Mouse (Mus musculus) cerebellum, adult 18-20 months (tissue): Measurements from ENCODE around the gene Zglp1.
A peak's percentile ranks its signal among the peaks of the same experiment; 100 is the strongest.

ENCODE experiments used
- DNase-seq, 2 experiments: peaks; one replicate each; pipeline ENCODE4 v3.0.0; 2021

Gene Zglp1

DNA sequence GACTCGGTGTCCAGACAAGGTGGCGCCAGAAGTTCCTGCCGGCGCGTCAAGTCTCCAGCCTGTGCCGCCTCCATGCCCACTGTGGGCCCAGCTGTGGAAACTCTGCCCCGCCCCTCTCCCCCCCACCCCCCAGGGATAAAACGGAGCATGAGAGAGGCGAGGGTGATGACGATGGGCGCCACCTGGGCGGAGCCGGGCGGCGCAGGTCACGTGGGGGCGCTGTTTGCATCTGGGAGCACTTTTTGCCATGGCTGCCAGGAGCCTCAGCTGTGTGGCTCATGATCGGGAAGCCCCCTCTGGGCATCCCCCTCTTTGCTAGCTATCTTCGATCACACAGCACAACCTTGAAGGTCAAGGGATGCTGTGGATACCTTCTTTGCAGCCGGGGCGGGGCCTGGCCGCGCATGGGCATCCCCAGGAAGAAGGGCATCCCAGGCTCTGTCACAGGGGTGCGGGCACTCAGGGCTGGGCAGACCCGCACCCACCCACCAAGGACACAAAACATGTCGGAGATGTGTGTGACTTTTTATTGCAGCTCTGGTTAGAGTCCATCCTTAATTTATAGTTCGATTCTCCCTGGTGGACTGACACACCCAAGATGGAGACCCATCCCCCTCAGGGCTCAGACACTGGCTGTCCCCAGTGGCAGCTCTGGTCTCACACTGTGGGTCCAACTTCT lies at the start of gene Zglp1:
Gene Zglp1 (minus strand): TSS at position 88 of the 679 bp plus-strand sequence.
- no peak for DNase-seq

DNA sequence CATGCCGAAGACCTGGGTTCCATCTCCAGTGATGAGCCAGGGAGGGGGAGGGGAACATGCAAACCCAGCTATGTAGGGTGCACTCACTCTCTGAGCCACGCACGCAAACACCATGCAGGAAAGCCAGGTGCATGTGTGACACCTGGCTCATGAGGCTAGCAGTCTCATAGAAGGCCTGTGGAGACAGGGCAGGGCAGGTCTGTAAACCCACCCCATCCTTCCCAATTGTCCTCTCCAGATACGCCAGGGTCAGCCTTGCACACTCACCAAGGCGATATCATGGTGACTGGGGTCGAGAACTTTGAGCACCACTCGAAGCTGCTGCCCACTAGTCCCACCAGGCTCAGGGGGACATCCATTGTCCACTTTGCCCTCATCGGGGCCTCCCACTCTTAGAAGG lies 48.2 kb upstream of the Zglp1 start:
- no peak for DNase-seq

DNA sequence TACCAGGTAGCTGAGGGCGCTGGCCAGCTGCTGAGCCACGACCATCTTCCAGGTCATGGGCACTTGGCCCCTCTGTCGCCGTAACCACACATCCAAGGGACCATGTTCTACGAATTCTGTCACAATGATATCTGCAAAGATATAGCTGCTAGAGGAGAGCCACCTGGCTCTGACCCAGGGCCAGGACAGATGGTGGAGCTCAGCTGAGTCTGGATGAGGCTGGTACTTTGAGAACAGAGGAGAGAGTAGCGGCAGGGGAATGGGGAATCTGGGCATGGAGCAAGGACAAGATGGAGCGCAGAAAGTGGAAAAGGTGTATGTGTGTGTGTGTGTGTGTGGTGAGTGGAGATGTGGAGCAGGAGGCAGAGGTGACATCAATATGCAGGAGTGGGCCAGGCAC lies 47.3 kb upstream of the Zglp1 start:
- peak; percentile 36 to 49 for DNase-seq

GRCm38 (mm10) chr9:21113751-21114150 lies 46.9 kb upstream of the Zglp1 start:
- DNase-seq: no peak

- no peak for DNase-seq
Observed at GRCm38 (mm10) chr9:21107607-21108237, 40.8 kb upstream of the Zglp1 start.

- no peak for DNase-seq
Observed at GRCm38 (mm10) chr9:21105760-21106564, 39.1 kb upstream of the Zglp1 start.

DNA sequence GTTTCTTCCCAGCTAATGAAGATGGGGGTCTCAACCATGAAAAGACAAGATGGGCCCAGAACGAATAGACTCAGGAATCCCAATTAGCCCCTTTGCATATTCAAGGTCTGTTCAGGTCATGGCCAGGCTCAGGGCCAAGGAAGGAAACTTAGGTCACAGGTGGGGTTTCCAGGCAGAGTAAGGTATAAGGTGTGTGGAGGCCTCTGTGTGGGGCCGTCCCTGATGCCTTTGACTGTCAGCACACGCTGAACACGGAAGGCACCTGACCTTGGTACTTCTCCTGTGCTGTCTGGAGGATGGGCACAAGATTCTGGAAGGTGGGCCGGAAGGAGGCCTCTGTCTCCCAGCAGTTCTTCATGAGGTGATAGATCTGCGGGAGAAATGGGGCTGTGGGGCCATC lies 37.9 kb upstream of the Zglp1 start:
- DNase-seq: no peak

DNA sequence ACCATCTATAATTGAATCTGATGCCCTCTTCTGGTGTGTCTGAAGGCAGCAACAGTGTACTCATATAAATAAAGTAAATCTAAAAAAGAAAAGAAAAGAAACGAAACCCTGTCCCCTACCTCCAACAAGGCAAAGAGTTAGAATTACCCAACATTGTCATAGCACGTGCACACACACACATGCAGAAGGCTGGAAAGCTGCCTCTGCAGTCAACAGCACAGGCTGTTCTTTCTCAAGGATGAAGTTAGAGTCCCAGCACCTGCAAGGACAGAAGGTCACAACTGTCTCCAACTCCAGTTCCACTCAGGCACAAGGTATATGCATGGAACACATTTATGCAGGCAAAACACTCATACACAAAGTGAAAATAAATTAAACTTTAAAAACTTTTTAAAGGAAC lies 35.2 kb upstream of the Zglp1 start:
- no peak for DNase-seq

DNA sequence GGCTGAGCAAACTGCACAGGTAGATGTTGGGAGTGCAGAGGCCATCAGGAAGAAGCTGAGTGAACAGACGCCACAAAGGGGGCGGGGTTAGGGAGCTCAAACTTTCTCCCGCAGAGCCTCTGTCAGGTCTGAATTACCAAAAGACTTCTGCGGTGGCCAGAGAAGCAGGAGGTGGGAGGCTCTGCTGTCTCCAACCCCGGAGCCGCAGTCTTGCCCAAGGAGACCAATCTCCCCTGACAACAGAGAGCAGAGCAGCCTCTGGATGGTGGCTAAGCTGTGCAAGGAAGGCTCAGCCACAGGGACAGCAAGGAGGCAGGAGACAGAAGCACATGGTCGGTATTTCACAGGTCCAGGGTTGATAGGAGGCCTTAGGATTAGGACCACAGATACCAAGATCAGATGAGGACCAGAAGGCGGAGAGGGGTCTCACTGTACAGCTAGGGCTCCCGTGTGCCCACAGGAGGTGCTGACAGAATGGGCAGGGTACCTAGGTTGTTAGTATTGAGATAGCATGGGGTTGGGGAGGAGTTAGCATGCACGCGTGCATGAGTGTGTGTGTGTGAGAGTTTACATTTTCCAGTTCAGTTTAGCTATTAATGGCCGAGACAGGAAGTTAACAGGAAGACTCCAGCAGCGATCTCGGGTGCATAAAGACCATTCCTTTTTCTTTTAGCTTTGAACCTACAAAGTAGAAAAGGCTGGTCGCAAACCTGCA lies 33.7 kb upstream of the Zglp1 start:
- no peak for DNase-seq

DNA sequence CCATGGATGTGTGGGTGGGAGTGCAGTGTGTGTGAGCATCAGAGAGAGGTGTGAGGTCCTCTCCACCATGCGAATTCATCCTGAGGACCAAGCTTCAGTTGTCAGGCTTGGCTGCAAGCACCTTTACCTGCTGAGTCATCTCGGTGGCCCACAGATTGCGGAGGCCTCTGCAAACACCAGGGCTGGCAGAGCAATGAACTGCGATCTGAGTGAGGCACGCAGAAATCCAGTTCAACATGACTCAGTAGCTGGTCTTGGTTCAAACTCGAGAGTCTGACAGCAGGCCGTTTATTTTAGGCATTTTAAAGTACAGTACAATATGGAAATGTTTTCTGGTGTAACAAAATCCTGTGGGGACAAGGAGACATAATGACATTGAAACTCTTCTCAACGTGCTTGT lies 30.9 kb upstream of the Zglp1 start:
- DNase-seq: no peak

DNA sequence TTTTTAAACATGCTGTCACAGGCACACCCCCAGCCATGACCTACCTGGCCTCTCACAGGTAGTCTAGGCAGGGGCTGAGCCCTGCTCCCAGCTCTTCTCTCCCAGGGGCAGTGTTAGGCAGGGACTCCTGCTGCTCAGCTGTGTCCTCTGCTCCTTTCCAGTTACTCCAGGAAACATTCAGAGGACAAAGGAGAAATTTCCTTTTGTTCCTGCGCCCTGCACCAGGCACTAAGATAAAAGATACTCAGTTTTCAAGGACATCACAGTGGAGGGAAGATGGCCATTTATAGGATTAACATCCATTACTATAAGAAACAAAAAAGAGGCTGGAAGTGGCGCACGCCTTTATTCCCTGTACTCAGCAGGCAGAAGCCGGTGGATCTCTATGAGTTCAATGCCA lies 29.1 kb upstream of the Zglp1 start:
- DNase-seq: no peak

DNA sequence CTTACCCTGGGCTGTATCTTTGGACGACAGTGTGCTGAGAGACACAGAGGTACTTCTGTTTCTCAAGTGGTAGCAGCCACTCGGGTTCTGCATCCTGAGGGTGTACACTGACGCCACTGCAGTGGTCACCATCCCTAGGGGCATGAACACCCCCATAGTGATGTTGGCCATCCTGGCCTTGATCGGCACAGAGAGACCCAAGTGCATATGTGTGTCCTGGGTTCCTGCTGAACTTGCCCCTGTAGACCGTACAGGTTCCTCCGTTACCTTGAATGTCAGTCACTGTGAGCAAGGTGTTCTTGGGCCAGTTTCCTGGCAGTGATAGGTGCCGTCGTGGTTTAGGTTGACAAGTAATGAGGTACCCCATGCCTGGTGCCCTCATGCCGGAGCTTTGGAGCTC lies 26.5 kb upstream of the Zglp1 start:
- no peak for DNase-seq

GRCm38 (mm10) chr9:21091707-21092320 lies 24.9 kb upstream of the Zglp1 start, which contains the start of the genes Gm38431 and Raver1:
Gene Gm38431 (minus strand): TSS chr9:21091997.
Gene Raver1 (minus strand): TSS chr9:21092008.
- DNase-seq: peak; percentile 96 to 99

GRCm38 (mm10) chr9:21090972-21091706 lies 24.2 kb upstream of the Zglp1 start:
- DNase-seq: no peak

DNA sequence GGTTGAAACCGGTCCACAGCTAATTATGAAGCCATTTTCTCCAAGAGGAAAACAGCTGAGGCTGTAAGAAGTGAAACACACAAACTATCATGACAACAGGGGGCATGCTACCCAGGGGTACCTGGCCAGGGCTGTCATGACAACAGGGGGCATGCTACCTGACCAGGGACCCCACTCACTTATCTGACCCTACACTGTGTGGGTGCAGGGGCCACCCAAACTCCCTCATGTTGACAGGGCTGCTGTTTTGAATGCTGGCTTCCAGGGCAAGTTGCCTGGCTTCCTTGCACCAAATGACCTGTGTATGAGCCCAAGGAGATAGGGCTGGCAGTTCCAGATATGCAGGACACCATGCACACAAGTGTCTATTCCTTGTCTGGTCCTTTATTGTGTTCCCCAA lies 23.6 kb upstream of the Zglp1 start:
- DNase-seq: no peak

DNA sequence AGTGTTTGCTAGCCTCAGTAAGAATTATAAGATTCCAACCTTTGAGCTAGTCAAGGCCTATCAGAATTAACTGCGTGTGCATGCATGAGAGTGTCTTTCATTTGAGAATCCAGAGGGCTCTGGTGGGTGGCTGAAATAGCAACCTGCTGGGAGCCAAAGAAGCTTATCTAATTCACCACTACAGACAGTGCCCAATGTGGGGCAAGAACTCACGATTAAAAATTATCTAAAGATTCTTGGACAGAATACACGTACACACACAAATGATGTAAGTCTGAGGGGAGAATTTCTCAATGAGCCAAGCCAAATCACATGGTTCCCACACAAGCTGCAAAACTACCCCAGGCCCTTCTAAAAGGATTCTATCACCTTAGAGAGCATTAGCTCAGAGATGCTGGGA lies 16.4 kb upstream of the Zglp1 start:
- no peak for DNase-seq

- peak in 1 of 2 experiments; percentile 35 for DNase-seq
Observed at GRCm38 (mm10) chr9:21081127-21081526, 14.2 kb upstream of the Zglp1 start.

DNA sequence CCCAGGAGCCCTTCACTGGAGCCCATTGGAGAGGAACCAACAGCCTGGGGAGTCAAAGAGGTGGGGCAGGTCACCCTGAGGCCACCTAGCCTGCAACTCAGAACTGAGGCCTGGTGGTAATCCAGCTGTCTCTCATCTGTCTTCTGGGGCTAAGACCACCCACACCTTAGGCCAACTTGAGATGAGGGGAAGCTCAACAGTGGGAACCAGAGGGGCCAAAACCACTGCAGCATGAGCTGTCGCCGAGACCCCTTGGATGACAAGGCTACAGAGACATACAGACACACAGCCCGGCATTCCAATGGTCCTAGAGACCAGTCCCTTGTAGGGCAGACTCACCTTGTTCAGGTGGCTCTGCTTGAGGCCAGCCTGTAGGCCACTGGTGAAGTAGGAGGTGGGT lies 8.7 kb upstream of the Zglp1 start:
- DNase-seq: no peak

GRCm38 (mm10) chr9:21074173-21074572 lies 7.3 kb upstream of the Zglp1 start:
- DNase-seq: no peak

GRCm38 (mm10) chr9:21073044-21073840 lies 6.3 kb upstream of the Zglp1 start, which contains the start of the genes Gm49373 and Fdx1l:
Gene Gm49373 (minus strand): TSS chr9:21073096.
Gene Fdx1l (minus strand): TSS chr9:21073614.
- peak; percentile 89 to 93 for DNase-seq

- DNase-seq: no peak
Observed at GRCm38 (mm10) chr9:21072641-21073040, 5.7 kb upstream of the Zglp1 start.
